Comparison of ENCODE assay signal across 8 mouse cellular contexts in the genomic region with DNA sequence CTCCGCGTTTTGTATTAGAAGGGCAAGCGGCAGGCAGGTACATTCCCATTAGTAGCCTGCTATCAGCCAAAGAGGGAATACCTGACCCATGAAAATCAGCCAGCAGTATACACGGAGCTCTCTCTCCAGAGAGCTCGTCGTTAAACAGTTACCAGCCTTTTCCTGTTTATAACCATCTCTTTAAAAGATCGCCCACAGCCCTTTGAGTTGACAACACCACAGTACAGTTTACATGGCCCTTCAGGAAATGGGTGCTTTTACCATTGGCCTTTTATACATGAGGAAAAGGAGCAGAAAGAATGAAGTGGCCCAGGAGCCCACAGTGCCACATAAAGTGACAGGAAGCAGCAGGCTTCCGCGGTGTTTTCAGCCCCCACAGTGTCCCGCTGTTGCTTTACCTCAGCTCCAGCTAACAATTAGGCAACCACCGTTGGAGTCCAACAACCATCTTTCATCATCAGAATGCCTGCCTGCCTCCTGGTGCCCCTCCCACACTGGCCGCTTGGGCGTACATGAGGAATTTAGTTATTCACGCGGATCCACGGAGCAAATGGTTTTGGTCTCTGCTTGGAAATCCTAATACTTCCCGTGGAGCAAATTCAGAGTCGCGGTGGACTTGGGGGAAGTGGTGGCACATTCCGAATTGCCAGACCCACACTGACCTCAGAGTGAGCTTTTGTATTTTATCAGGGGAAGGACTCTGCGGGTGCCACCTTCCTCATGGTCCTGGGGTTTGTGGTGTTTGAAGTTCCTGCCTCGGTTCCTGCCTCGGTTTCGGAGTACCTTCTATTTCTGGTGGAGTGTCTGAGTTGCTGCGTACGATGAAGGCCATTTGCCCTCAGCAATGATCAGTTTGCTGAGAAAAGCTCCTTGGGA. TPM values are rescaled to one million over a fixed set of nuclear protein-coding genes. Genes with fewer than 3 reads are reported as not detected.
DNase-seq lines count a peak whose midpoint lies in the region; ATAC-seq lines count a peak whose summit lies in the region.

No protein-coding gene starts in this region.

- peak; percentile 81 for ATAC-seq in common myeloid progenitor, adult 5-6 weeks (replicated peaks; ENCODE audit: low read depth, poor library complexity, severe bottlenecking)

- peak; percentile 10 for DNase-seq in layer of hippocampus, adult 9-11 months
- no peak for DNase-seq in layer of hippocampus, postnatal 14 days (ENCODE audit: low spot score in 2 of 2)
- peak; percentile 55 for DNase-seq in kidney, postnatal 10 days
- DNase-seq in neural tube, embryonic 10.5 days (ENCODE audit: extremely low spot score, low spot score), result peak; percentile 16
- DNase-seq in cerebellum, adult 11 months, result no peak
- no peak for DNase-seq in spleen, postnatal 4 days (ENCODE audit: low spot score in 2 of 2)
- no peak for DNase-seq in testis, postnatal 14 days (ENCODE audit: low spot score)

RNA-seq across cellular contexts. Expression of gene 1700029F12Rik, which starts 50.7 kb away (rescaled TPM):
- not detected for total RNA-seq in layer of hippocampus, postnatal 14 days (2021)
- not detected in 2 replicates for total RNA-seq in common myeloid progenitor, adult 5-6 weeks (2017)

RNA-seq across cellular contexts. Expression of gene Gcnt4, which starts 59.0 kb away (rescaled TPM):
- 1 to 10 TPM in 1 of 2 experiments, under 1 TPM in 1; 0.90 to 1.4 TPM for total RNA-seq in layer of hippocampus, postnatal 14 days (2021)
- 0.68 and 1.5 TPM in 2 replicates for total RNA-seq in common myeloid progenitor, adult 5-6 weeks (2017)

Comparison
In these comparisons a context has a peak if more than half of its experiments do, and no peak if none do; other contexts are left out.
1. DNase-seq: peak in layer of hippocampus, adult 9-11 months (single experiment), kidney, postnatal 10 days (single experiment) and neural tube, embryonic 10.5 days (single experiment); none in layer of hippocampus, postnatal 14 days (0 of 2), cerebellum, adult 11 months (single experiment), spleen, postnatal 4 days (0 of 2) and testis, postnatal 14 days (single experiment).